Mouse (Mus musculus): ENCODE data around the gene Plcb4. TPM values are rescaled to one million over a fixed set of nuclear protein-coding genes. Genes with fewer than 3 reads are reported as not detected.

Plcb4 gene
- total RNA-seq, 2 experiments from 2014 or later, result 21.0 to 22.2 TPM

DNA sequence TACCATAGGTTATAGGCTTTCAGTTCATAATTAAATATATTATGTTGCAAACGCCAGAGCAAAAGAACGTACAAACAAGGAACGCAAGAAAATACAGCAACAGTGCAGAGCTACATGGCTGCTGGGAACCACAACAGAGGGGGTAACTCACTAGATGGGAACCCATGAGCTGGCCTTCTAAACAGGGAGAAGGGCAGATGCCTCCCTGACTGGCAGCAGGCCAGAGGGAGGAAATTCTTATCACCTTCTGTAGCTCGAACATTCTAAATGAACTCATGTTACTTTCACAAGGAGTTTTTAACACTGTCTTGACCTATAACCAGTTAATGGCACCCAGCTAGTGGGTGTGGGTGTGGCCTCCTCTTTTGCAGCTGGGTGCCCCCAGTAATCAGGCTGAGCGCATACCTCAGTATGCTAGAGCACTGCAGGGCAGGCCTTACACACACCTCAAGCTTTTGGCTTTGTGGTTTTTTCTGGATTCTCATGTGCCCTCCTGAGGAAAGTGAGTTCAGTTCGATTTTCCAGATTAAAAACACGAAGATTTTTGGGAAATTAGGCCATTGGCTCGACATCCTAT is 102.5 kb downstream of the Plcb4 start:
- DNase-seq, result no peak

DNA sequence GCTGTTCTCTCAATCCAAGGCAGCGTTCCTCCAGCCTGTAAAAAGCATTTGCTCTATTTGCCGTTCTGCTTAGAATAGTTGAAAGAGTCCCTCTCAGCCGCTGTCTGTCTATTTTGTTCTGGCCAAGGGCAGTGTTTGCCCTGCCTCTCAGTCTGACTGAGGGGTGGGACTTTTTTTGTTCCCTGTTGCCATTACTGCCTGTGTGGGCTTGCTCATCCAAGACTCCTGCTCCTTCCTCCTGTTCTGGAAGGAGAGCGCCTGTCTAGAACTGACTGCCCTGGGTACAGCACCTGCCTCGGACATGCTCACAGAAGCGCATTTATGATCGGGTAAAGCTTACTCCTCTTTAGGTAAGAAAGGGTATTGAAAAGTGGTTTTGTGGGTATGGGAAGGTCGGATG is 105.9 kb downstream of the Plcb4 start:
- DNase-seq, result no peak

DNA sequence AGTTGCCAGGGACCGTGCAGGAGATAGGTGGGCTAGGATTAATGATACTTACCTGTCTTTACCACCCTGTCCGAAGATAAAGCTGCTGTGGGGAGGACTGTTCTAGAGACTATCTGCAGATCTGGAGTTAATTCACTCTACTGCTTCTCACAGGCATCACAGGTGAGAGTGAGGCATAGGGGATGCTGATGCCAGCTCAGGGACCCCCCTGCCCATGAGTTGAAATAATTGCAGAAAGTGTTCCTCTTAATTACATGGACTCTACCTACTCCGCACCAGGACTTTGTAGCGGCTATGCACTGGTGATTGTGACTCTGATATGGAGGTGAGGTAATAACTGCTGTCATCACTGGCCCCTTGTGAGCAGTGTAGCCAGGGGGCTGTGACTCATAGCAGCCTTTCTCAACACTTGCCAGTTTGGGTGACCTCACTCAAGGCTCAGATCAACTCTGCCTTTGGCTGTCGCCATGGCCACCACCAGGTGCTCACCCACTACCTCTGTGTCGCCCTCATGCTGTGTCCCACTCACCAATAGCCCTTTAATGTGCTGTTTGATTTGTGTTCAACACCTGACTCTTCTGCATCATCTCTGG is 107.8 kb downstream of the Plcb4 start:
- no peak for DNase-seq

DNA sequence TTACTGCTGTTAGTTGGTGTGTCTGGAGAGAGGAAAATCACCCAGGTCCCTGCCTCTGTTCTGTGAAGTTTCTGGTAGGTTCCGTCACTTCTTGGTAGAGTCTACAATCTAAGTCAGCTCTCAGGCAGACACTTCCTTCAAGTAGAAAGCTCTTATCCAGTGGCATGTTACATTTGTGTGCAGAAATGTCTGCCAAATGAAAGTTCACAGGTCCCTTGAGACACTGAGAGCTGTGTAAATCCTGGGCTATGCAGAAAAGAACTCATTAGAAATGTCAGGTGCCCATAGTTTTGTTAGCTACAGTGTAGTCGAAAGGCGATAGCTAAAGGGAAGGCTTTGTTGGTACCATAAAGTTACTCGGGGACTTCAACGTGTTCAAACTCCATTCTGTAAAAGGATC is 108.7 kb downstream of the Plcb4 start:
- DNase-seq, result no peak

DNA sequence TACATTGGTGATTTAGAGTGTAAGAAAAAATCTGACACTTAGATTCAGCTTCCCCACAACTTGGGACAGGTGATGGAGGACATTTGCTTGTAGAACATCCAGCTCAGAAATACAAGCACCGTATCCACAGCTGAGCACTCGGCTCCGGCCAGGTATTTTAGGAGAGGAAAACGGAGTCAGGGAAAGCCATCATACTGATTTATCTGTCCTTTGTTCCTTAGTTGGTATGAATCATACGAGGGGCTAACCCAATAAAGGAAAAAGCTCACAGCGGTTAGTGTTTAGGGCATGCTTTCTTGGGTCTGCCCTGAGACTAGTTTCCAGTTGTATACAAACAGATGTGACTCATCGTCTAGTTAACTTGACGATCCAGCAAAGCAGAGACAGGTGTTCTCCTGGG is 110.9 kb downstream of the Plcb4 start:
- DNase-seq, result no peak

DNA sequence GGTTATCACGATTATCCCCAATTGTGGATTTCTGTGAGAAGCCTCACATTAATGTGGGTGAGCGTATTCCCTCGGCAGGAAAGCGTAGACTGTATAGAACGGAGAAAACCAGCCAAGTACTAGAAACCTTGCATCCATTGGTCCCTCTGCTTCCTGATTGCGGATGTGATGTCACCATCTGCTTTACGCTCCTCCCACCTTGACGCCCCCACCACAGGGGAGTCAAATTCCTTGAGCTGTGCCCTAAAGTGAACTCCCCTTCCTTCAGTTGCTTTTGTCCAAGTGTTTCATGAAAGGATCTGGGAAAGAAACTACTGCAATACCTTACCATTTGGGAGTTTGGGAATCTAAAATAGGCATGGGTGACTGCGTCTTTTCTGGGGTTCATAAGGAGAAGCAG is 111.4 kb downstream of the Plcb4 start:
- DNase-seq, result no peak

DNA sequence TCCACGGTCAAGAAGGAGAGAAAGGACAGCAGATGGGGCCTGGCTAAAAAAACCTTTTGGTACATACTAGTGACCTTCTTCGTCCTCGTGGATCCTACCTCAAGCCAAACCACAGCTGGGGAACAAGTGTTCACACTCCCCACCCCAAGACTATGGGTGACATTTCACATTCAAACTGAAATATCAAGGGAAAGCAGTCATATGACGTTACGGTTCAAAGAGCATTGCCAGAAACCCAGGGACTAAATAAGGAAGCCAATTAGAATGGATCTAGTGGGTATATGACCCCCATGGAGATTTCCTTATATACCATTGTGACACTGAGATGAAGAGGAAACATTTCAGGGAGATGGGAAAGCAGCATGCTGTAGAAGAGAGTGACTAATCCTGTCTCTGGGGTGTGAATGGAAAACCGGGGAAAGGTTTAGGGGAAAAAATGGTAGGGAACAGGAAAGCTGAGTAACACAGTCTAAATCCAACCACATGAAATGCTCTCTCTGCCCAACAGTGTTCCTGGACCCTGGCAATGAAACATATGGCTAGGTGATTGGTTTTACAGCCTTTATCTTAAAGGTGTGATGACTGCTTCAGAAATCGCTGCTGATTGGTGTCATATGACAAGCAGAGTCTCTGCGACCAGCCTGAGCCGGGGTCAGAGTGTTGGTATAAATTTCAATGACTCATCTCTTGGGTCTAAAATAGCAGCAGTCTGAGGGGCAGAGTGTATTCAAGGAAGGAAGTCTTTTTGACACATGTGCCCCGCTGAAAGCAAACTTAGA is 114.6 kb downstream of the Plcb4 start:
- no peak for DNase-seq

DNA sequence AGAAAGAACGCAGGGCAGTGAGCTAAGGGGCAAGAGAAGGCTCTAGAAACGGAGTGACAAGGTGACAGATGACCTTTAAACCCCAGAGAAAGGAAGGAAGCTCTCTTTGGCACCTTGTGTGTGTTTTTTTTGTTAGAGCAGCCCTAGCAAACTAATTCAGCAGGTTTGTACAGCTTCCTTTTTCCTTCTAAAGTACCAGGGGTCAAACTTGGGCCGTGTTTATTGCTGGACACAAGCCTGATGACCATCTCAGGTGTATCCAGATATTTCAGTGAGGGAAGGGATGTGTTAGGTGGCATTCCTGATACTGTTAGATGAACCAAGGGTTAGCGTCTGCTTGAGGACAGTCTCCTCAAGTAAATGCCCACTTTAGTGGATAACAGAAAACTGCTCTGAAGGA is 116.2 kb downstream of the Plcb4 start:
- DNase-seq, result no peak

DNA sequence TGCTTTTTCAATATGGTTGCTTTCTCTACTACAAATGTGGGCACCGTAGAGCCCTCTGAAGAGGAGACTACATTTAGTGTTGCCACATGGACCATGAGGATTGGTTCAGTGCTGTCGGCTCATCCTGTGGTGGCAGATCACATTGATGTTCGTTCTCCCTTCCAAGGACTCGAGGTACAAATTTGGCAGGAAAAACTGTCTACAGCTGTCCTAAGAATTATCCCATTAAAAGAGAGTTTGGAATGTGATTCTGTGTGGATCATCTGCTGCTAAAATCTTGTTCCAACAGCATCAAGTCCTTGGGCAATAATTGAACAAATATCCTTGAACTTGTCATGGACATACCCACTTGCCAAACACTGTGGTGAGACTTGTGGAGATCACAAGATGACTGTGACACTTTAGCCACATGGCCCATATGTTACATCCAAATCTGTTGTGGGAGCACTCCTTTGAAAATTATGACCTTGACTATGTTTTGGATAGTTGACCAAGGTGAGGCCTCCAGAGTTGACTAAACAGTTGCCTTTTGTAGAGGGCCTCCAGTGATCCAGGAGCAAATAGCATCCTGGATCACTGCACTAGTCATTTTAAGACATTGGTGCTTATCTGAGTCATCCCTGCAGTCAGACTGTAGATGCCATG is 117.4 kb downstream of the Plcb4 start:
- DNase-seq, result no peak

DNA sequence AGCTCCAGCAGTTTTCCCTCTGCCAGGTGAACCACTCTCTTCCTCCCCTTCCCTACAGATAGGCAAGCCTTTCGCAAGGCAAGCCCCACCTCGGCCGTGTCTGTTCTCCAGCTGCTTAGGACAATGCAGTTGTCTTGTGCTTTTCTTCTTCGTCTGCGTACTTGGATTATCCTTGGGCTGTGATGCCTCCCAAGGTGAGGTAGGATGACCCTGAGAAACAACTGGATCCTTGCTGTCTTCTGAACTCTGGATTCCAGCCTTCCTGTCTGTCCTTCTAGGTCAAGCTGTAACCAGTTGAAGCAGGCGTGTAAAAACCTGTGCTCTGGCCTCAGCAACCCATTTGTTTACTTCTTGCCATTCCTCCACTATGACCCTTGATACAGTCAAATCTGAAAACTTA is 122.6 kb downstream of the Plcb4 start:
- no peak for DNase-seq

DNA sequence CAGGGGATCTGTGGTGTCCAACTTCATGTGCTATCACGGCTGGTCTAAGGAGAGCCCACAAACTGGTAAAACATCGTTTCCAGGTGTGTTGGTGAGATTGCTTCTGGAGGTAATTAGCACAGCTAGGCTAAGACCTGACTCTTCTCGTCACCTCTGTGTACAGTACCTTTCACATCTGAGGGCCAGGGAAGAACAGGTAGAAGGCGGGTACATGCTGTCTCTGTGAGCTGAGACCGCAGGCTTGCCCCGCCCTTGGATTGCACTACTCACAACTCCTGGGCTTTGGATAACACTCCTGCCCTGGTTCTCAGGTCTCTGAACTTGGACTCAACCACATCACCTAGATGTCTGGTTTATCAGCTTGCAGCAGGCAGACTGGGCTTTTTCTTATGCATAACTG is 128.6 kb downstream of the Plcb4 start:
- no peak for DNase-seq

DNA sequence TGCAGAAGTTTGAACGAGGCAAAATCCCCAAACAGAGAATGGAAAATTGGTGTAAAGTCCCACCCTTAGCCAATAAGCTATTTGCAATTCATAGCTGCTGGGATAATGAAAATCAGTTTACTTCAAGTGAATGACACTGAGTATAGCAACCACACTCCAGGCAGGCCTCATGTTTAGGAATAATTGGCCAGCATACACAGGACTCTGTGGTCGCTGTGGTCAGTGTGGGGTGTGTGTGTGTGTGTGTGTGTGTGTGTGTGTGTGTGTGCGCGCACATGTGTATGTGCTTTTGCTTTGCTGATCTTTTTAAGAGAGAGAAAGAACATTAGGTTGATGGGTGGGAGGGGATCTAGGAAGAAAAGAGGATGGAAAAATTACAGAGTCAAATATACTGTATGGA is 134.1 kb downstream of the Plcb4 start:
- no peak for DNase-seq

DNA sequence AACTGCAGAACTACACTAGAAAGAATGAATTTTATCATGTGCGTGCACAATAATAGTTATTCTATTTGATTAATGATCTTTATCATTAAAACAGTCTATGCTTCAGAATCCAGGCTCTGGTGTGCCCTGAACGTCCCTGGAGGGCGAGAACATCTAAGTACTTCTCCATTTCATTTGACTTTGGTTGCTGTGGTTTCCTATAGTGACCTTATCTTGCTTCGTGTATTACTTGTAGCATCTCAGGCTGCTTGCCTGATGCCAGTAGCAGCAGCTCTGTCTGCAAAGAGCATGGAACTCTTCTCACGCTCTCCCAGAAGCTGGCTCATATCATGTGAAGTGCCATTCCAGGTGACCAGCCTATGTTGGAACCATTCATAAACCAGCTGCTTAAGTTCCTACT is 137.9 kb downstream of the Plcb4 start:
- DNase-seq, result no peak

DNA sequence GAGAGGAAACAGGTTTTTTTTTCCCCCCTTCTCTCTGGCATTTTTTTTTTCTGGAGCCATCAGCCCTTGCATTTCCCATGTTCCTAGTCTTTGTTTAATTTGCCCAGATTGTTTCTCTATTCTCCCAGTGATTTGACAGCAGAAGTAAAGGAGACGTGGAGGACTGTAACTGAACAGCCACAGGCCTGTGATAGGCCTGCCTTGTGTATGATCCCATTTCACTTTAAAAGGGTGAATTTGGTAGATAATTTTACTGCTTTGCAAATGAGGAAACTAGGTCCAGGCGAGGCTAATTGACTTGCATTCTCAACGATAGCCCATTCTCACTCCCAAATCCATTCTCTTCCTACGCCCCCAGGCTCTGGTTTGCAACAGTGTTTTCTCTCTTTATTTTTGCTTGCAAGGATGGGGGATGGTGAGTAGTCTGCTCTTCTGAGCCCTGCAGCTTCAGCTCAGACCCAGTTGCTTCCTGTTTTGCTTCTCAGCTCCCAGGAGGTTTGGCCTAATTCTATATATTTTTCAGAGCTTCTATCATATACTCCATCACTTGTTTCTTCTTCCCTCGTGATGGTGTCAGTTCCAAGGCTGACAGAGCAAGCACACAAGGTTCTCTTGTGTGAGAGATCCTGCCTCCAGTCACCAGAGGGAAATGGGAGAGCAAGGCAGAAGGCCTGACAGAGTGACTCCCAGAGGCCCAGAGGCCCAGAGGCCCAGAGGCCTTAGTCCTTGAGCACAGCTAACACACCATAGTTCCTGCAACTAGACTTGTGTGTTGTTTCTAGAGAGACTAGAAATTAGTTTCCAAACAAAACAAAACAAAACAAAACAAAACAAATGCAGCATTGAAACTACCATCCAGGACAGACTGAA is 139.1 kb downstream of the Plcb4 start:
- DNase-seq, result no peak

DNA sequence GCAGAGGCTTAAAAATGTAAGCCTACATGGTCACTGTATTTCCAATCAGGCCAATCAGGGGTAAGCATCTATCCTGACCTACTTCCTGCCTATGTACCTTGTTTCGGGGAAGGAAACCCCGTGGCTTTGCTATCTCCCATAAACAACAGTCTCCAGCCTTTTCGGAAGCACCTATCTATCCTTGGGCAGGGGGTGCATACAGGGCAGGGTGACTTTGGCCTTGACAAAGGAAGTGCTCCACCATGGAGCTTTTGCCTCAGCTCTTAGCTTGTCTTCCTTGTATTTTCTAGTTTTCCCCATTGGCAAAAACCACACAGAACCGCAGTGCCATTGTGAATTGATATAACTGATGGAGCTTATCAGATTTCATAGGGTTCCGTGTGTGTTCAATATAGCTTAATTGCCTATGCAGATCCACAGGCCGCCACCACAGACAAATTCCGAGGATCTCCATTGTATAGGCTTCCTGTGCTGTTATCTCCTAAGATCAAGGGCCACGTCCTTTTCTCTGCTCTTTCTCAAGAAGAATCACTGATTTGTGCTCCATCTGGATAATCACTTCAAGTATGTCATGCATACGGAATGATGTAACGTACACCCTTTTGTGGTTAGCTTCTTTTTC is 140.4 kb downstream of the Plcb4 start:
- DNase-seq, result no peak

DNA sequence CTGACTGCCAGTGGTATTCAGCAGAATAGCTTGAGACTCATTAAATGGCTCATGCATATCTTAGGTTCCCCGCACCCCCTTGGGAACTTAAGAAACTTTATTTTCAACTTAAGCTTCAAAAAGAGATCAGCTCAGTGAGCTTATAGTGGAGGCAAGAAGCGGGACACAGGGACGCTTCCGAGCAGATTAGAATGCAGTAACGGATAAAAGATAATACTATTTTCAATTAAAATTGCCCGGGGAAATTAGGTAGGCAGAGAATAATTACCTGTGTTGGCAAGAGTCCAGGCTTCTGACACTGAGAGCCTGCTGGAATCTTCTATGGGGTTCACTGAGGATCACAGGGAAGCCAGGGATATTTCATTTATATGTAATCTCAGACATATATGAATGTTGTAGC is 141.6 kb downstream of the Plcb4 start:
- no peak for DNase-seq

DNA sequence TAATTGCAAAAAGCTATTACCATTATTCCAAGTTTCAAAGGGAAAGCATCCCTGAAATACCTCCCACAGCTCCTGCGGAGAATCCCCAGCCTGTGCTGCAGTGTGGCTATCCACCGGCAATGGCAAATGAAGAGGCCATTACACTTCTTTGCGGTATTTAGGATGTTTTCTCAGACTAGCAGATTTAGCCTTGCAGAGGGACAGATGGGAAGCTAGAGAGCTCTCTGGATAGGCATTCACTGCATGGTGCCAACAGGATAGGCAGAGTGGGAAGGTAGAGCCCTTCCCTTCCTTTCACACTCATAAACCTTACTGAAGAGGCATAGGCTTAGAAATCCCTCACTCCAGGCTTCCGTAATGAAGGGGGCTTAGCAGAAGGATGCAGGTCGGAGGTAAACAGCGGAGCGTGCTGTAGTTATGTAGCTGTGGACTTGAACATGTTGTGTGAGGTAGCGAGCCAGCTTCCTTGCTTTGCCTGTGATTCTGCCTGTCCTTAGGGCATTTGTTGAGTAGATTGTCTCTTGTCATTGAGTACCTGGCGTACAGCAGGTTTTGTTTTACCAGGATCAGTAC is 144.2 kb downstream of the Plcb4 start:
- DNase-seq, result no peak

DNA sequence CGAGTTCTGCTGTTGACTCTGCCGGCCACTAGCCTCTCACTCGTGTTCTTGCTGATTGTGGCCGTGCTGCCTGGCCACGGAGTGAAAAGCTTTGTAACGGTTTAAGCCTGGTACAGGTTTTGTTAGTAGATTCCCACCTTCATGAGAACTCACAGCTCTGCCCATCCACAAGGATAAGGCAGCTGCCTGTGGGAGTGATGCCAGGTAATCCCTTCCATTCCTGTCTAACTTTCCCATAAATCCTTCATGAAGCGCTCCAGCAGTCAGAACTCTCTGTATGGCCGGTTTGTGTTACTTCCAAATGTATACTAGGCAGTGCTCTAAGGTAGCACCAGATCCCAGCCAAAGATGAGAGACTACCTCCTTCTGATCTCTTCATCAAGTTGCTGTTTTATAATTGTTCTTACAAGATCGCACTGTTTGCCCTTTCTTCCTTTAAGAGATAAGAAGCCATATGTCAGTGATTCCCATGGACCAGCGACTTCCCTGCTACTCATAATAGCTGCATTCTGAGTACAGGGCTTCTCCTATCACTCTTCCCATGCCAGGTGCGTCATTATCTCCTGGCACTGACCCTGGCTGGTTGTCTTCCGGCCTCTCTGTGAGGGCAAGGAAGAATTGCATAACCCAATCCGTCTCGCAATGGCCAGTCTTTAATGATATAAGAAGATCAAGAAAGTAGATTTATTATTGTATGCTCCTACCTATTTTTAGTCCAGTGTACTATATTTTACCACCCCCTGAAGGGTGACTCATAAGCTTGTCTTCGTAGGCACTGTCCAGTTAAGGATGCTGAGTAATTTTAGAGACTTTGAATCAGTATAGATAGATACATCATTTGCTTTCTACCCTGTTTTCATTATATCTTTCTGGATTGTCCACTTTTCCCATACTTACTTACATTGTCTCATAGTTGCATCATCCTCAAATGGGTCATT is 147.2 kb downstream of the Plcb4 start:
- no peak for DNase-seq

DNA sequence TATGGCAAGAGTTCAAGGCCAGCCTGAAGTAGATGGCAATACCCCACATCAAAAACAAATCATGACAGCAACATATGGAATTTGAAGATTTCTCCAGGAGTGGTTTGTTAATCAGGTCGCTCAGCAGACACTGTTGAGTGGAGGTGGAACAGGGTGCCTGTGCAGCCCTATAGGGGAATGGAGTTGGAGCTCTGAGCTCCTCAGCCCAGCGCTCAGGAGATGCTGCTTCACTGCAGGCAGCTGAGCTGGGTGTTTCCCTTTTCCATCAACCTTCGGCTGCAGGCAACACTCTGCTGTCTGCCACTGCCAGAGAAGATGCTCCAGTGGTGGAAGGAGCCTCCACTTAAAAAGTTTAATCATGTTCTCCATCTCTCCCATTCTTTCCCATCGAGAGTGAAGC is 149.5 kb downstream of the Plcb4 start:
- no peak for DNase-seq

DNA sequence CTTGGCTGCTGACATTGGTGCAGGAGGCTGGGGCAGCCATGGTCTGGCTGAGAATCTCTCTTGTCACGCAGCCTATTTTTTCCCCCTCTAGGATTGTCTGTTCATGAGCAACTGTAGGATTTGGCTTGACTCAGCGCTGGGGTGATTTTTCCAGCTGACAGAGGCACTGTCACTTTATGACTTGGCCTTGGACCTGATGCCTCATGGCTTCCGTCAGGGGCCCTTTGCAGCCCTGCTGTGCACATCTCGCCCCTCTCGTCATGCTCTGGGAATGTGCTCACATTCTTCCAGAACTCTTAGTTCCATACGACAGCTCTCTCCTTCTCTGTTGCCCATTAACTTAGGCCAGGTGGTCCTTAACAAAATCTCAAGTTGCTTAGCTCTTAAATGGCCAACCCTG is 152.0 kb downstream of the Plcb4 start:
- DNase-seq, result no peak
